Mouse (Mus musculus): ENCODE measurements around the gene Vrk1.

Vrk1 gene

GRCm38 (mm10) chr12:106010065-106010915 is at the start of gene Vrk1:
Vrk1 (plus strand) TSS chr12:106010228.
- peak; percentile 97 for DNase-seq

- no peak for DNase-seq
These were observed 49.3 kb upstream of the Vrk1 start for GRCm38 (mm10) chr12:105960592-105961330.

GRCm38 (mm10) chr12:105961667-105962066 is 48.4 kb upstream of the Vrk1 start:
- no peak for DNase-seq

GRCm38 (mm10) chr12:105962103-105963011 is 47.7 kb upstream of the Vrk1 start:
- DNase-seq: peak; percentile 93

- DNase-seq: peak; percentile 33
These were observed 46.9 kb upstream of the Vrk1 start for GRCm38 (mm10) chr12:105963012-105963572.

GRCm38 (mm10) chr12:105966887-105967637 is 43.0 kb upstream of the Vrk1 start:
- no peak for DNase-seq

- no peak for DNase-seq
These were observed 42.2 kb upstream of the Vrk1 start for GRCm38 (mm10) chr12:105967806-105968205.

- DNase-seq: no peak
These were observed 38.8 kb upstream of the Vrk1 start for GRCm38 (mm10) chr12:105971182-105971581.

- no peak for DNase-seq
These were observed 37.4 kb upstream of the Vrk1 start for GRCm38 (mm10) chr12:105972673-105973072.

GRCm38 (mm10) chr12:105973691-105974090 is 36.3 kb upstream of the Vrk1 start:
- DNase-seq: no peak

- no peak for DNase-seq
These were observed 35.9 kb upstream of the Vrk1 start for GRCm38 (mm10) chr12:105974107-105974506.

- DNase-seq: peak; percentile 22
These were observed 28.7 kb upstream of the Vrk1 start for GRCm38 (mm10) chr12:105981121-105981973.

GRCm38 (mm10) chr12:105981974-105982305 is 28.1 kb upstream of the Vrk1 start:
- no peak for DNase-seq

- DNase-seq: no peak
These were observed 27.4 kb upstream of the Vrk1 start for GRCm38 (mm10) chr12:105982598-105982997.

- no peak for DNase-seq
These were observed 26.5 kb upstream of the Vrk1 start for GRCm38 (mm10) chr12:105983499-105983898.

- no peak for DNase-seq
These were observed 21.6 kb upstream of the Vrk1 start for GRCm38 (mm10) chr12:105988434-105988833.

- DNase-seq: no peak
These were observed 17.3 kb upstream of the Vrk1 start for GRCm38 (mm10) chr12:105992756-105993155.

- no peak for DNase-seq
These were observed 16.7 kb upstream of the Vrk1 start for GRCm38 (mm10) chr12:105993356-105993755.

GRCm38 (mm10) chr12:105995940-105996339 is 14.1 kb upstream of the Vrk1 start:
- no peak for DNase-seq

GRCm38 (mm10) chr12:105997028-105997786 is 12.8 kb upstream of the Vrk1 start:
- no peak for DNase-seq
